Comparison of ENCODE assay signal across 8 mouse cellular contexts in the genomic region with DNA sequence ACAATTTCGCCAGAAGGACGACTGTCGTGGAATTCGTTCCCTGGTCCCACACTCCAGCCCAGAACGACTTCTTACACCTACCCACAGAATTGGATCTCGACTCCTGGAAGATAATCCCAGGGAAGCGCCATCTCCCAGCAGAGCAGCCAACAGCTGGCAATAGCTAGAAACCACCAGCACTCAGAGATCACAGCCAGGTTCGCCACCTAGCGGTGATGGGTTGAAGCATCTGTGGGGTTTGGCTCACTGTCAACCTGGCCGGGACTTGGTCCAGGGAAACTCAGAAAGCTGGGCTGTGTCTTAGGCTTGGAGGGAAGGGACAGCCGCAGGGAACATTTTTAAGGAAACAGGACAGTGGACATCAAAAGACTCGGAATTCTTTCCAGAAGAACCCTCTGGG. TPM values are rescaled to one million over a fixed set of nuclear protein-coding genes. Genes with fewer than 3 reads are reported as not detected.
DNase-seq lines count a peak whose midpoint lies in the region; ATAC-seq and TF ChIP-seq lines count a peak whose summit lies in the region.

No protein-coding gene starts in this region.

- peak overlapping the region; percentile 19; the same call in 1 of the 2 replicates for H3K4me2 ChIP-seq in heart, embryonic 11.5 days
- peak overlapping the region; percentile 42 for H3K4me2 ChIP-seq in kidney, embryonic 16.5 days (replicated peaks; ENCODE audit: low read depth, low read length)

- TF ChIP-seq CTCF in bone marrow macrophage, adult 2 months (IDR thresholded peaks at IDR 0.05; ENCODE audit: low read depth, low read length): peak; percentile 70
- TF ChIP-seq CTCF in embryonic fibroblast, embryonic 13.5 days (IDR thresholded peaks at IDR 0.05; ENCODE audit: borderline replicate concordance, insufficient read depth, low read length): peak; percentile 85

- H3K9me3 ChIP-seq in heart, embryonic 11.5 days (replicated peaks; ENCODE audit: control insufficient read depth, low read length): no peaks in the 10 kb centered on the region
- no peaks in the 10 kb centered on the region; the same call in 1 of the 2 replicates for H3K9me3 ChIP-seq in kidney, embryonic 16.5 days (ENCODE audit: low read length)

- 0 out of 2 replicates have a peak, but pooled peaks have one; percentile 47 for ATAC-seq in heart, embryonic 11.5 days (replicated peaks; ENCODE audit: insufficient number of reproducible peaks, low FRiP score, low TSS enrichment)
- ATAC-seq in kidney, embryonic 16.5 days (ENCODE audit: low FRiP score, low TSS enrichment): peak; percentile 86; the same call in 1 of the 2 replicates
- ATAC-seq in monocyte, adult 5-6 weeks (replicated peaks; ENCODE audit: insufficient number of reproducible peaks, low FRiP score, low TSS enrichment, poor library complexity, severe bottlenecking): peak; percentile 87

- no peak for TF ChIP-seq POLR2A in bone marrow macrophage, adult 2 months (IDR thresholded peaks at IDR 0.05; ENCODE audit: borderline replicate concordance, low read depth, low read length)
- TF ChIP-seq POLR2A in embryonic fibroblast, embryonic 13.5 days (IDR thresholded peaks at IDR 0.05; ENCODE audit: low read depth, low read length): no peak

- H3K36me3 ChIP-seq in heart, embryonic 11.5 days (ENCODE audit: control insufficient read depth, insufficient read depth, low read length): no peaks in the 10 kb centered on the region
- H3K36me3 ChIP-seq in kidney, embryonic 16.5 days (ENCODE audit: insufficient read depth, low read length): no peaks in the 10 kb centered on the region

- H3K4me1 ChIP-seq in bone marrow macrophage, adult 2 months (ENCODE audit: control insufficient read depth, insufficient read depth, low read length): peaks cover 6% of the 10 kb centered on the region
- H3K4me1 ChIP-seq in embryonic fibroblast, embryonic 13.5 days (ENCODE audit: control insufficient read depth, insufficient read depth, low read length): no peaks in the 10 kb centered on the region
- H3K4me1 ChIP-seq in heart, embryonic 11.5 days (ENCODE audit: control insufficient read depth, insufficient read depth, low read length): no peaks in the 10 kb centered on the region
- 0 out of 2 replicates have a peak, but pooled peaks cover 7% of the 10 kb centered on the region for H3K4me1 ChIP-seq in kidney, embryonic 16.5 days (ENCODE audit: insufficient read depth, low read length)

- H3K9ac ChIP-seq in heart, embryonic 11.5 days (ENCODE audit: low read depth, low read length): no peak overlapping the region
- H3K9ac ChIP-seq in kidney, embryonic 16.5 days (replicated peaks; ENCODE audit: low read length): no peak overlapping the region

- whole genome bisulfite sequencing in heart, embryonic 11.5 days (ENCODE audit: insufficient replicate concordance): 3% methylated on average over 12 of the region's 12 CpGs
- WGBS in kidney, embryonic 16.5 days: 2% methylated on average over 12 of the region's 12 CpGs

- 0 out of 2 replicates have a peak, but pooled peaks cover 3% of the 10 kb centered on the region for H3K27me3 ChIP-seq in heart, embryonic 11.5 days (ENCODE audit: control insufficient read depth, insufficient read depth, low read length)
- no peaks in the 10 kb centered on the region for H3K27me3 ChIP-seq in kidney, embryonic 16.5 days (ENCODE audit: insufficient read depth, low read length)

- H3K4me3 ChIP-seq in bone marrow macrophage, adult 2 months (ENCODE audit: insufficient read depth, low read length): no peak overlapping the region
- H3K4me3 ChIP-seq in embryonic fibroblast, embryonic 13.5 days (ENCODE audit: insufficient read depth, low read length): no peak overlapping the region
- H3K4me3 ChIP-seq in heart, embryonic 11.5 days (ENCODE audit: low read depth, low read length): no peak overlapping the region
- H3K4me3 ChIP-seq in kidney, embryonic 16.5 days (ENCODE audit: low read length): 0 out of 2 replicates have a peak overlapping the region, but pooled peaks have one; percentile 15

- DNase-seq in 416B (ENCODE audit: low read depth): peak; percentile 83
- peak; percentile 89 for DNase-seq in liver
- DNase-seq in spleen, postnatal 36 days (ENCODE audit: low spot score in 2 of 2): peak; percentile 63 to 70

- H3K27ac ChIP-seq in bone marrow macrophage, adult 2 months (ENCODE audit: insufficient read depth, low read depth, low read length): no peak overlapping the region
- H3K27ac ChIP-seq in embryonic fibroblast, embryonic 13.5 days (ENCODE audit: insufficient read depth, low read length): no peak overlapping the region
- H3K27ac ChIP-seq in heart, embryonic 11.5 days (ENCODE audit: low read depth, low read length): no peak overlapping the region
- H3K27ac ChIP-seq in kidney, embryonic 16.5 days (ENCODE audit: low read length): no peak overlapping the region

RNA-seq across cellular contexts. Expression of a gene that starts 19.3 kb away (rescaled TPM):
- not detected in 2 replicates for polyA plus RNA-seq in bone marrow macrophage, adult 2 months (2012; ENCODE audit: insufficient read depth, insufficient read length, missing spikeins)
- 0.72 TPM in 1 of 2 replicates, not detected in the other for polyA plus RNA-seq in embryonic fibroblast, embryonic 13.5 days (2011; ENCODE audit: insufficient read length, low read depth, missing spikeins)
- polyA plus RNA-seq in heart, embryonic 11.5 days (2014; fragmentation: Nextera tagmentation; extraction: Ambion mirVana): 5.5 and 6.2 TPM in 2 replicates
- polyA plus RNA-seq in kidney, embryonic 16.5 days (2015; fragmentation: Nextera tagmentation; extraction: Ambion mirVana): 78.6 and 84.8 TPM in 2 replicates
- not detected in 3 replicates for total RNA-seq in monocyte, adult 5-6 weeks (2017)

RNA-seq across cellular contexts. Expression of a gene that starts 32.9 kb away (rescaled TPM):
- polyA plus RNA-seq in bone marrow macrophage, adult 2 months (2012; ENCODE audit: insufficient read depth, insufficient read length, missing spikeins): 147 and 151 TPM in 2 replicates
- 357 and 363 TPM in 2 replicates for polyA plus RNA-seq in embryonic fibroblast, embryonic 13.5 days (2011; ENCODE audit: insufficient read length, low read depth, missing spikeins)
- polyA plus RNA-seq in heart, embryonic 11.5 days (2014; fragmentation: Nextera tagmentation; extraction: Ambion mirVana): 478 and 505 TPM in 2 replicates
- 481 and 498 TPM in 2 replicates for polyA plus RNA-seq in kidney, embryonic 16.5 days (2015; fragmentation: Nextera tagmentation; extraction: Ambion mirVana)
- total RNA-seq in monocyte, adult 5-6 weeks (2017): 371 to 483 TPM (median 423 TPM) in 3 replicates

Comparison
In these comparisons a context has a peak if more than half of its experiments do, and no peak if none do; other contexts are left out.
1. RNA of a gene that starts 19.3 kb away (polyA plus RNA-seq): 78.6 to 84.8 TPM in kidney, embryonic 16.5 days; 5.5 to 6.2 TPM in heart, embryonic 11.5 days, 0.72 TPM in embryonic fibroblast, embryonic 13.5 days and not detected in bone marrow macrophage, adult 2 months; every median in the first group is over 10 times any median in the second.
2. Peak in every context shown above with its lines, with median percentiles within 50 percentile points of each other: DNase-seq and ATAC-seq.